Mouse (Mus musculus): ENCODE data around the gene Dhdh.
A peak's percentile ranks its signal among the peaks of the same experiment; 100 is the strongest.
"Not testable (repeated sequence)": the region's sequence is repeated elsewhere in the genome, so short reads cannot be mapped to it uniquely, and the experiment has no call there.

Dhdh gene

DNA sequence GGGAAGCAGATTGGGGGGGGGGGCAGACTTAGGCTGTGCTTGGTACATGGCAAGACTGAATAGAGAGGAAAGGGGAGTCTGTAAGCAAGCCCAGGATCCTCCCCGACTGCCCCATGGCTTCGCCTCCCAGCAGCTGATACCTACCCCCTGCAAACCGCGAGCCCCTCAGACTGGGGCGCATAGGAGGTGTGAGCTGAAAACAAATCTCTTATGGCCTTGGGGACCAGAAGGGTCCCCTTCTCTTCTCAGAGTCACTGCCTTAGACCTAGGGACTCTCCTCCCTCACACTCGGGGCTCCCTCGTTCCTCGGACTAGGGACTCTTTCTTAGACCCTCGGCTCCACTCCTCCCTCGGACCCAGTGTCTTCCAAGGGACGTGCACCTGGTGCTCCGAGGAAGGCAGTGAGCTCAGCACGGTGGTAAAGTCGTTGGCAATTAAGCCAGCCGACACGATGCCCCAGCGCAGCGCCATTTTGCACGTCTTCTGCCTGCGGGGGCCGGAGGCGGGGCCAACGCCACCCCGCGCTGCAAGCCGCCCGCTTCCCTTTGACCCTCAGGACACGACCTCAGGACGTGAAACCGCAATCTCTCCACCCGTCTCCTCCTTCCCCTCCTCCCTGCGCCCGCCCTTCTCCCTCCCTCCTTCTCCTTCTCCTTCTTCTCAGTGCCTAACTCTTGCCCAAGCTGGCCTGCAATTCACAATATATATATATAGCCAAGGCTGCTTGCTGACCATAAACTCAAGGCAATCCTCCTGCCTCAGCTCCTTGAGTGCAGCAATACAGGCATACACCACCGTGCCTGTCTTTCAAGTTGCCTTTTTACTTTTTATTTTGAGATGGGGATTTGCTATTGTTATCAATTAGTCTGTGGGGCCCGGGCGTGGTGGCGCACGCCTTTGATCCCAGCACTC, at the start of gene Dhdh:
Gene Dhdh (minus strand): TSS at position 513 of the 912 bp plus-strand sequence.
- DNase-seq (ENCODE audit: low spot score in 2 of 2) = peak; percentile 60 to 82

DNA sequence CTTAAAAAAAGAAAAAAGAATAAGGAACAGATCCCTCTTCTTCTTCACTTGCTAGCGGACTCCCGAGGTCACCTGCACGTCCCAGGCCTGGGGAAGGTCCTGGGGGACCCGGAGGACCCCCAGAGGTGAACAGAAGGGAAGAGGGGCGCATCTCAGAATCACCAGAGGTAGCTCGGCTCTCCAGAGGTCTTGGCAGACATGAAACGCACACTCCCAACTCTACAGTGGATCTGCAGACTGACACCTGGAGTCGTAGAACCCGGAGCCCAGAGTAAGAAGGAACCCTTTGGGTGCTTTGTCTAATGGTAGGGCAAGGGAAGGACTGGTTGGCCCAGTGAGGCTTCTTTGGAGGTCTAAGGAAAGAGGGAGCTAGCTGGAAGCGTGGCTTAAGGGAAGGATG, 49.0 kb upstream of the Dhdh start:
- DNase-seq (ENCODE audit: low spot score in 2 of 2) = no peak

DNA sequence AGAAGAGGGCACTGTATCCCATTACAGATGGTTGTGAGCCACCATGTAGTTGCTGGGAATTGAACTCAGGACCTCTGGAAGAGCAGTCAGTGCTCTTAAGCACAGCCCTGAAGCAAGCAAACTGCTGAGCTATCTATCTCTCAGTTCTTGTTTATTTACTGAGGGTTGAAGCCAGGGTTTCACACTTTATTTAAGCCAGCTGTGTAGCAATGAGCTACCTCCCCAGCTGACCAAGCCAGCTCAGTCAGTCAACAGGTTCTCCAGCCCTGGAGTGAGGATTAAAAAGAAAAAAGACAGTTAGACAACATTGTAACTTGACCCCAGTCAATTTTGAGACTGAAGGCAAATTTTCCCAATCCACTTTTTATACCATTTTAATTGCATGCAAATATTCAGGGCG, 47.1 kb upstream of the Dhdh start:
- no peak for DNase-seq (ENCODE audit: low spot score in 2 of 2)

DNA sequence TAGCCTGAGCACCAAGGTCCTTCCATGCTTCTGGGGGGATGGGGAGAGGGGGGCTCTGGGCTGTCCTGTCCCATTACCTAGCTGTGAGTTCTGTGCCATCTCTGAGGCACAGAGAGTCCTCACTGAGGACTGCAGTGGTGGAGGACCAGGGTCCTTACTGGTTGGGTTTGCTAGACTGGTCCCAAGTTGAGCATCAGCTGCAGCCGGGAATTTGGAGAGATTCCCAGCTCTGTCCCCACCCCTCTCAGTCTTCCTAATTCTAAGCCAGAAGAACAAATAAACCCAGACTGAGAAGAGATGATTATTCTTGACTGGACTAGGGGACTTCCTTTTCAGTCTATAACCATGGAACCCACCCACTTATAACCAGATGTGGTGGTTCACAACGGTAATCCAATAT, 42.0 kb upstream of the Dhdh start:
- DNase-seq (ENCODE audit: low spot score in 2 of 2) = no peak

DNA sequence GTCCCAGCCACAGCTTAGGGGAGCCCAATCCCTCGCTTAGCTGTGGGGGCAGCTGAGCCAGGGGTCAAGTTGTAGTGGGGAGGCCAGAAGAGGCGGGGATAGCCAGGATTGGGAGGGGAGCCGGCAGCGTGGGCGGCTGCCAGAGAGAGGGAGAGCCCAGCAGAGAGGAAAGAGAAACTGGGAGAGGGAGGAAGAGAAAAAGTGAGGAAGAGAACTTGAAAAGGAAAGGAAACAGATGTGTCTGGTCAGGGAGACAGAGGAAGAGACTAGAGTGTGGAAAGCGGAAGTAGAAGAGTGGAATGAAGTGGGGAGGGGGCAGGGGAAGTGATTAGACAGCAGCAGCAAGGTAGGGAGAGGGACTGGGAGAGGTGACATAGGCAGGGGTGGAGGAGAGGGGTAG, 40.9 kb upstream of the Dhdh start:
- DNase-seq (ENCODE audit: low spot score in 2 of 2) = no peak

DNA sequence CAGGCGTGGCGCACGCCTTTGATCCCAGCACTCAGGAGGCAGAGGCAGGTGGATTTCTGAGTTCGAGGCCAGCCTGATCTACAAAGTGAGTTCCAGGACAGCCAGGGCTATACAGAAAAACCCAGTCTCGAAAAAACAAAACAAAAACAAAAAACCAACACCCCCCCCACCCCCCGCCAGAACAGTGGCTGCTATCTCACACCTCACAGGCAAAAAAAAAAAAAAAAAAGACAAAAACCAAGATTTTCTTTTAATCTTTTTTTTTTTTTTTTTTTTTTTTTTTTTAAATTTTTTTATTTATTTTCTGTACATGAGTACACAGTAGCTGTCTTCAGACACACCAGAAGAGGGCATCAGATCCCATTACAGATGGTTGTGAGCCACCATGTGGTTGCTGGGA, 38.6 kb upstream of the Dhdh start:
- not testable (repeated sequence) for DNase-seq (ENCODE audit: low spot score in 2 of 2)

DNA sequence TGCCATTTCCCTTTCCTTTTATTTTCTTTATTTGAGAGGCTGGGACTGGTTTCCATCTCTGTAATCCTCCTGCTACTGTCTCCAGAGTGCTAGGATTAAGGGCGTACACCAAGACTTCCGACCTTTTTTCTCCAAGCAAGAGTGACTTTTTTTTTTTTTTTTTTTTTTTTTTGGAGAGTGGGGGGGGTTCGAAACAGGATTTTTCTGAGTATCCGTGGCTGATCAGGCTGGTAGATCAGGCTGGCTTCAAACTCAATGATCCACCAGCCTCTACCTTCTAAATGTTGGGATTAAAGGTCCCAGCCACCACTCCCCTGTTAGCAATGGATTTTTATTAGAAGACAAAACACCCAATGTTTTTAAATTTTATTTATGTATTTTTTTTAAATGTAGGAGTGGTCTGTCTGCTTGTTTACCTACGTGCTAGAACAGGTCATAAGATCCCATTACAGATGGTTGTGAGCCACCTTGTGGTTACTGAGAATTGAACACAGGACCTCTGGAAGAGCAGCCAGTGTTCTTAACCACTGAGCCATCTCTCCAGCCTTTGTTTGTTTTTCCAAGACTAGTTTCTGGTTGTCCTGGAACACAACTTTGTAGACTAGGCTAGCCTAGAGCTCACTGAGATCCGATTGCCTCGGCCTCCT, 38.0 kb upstream of the Dhdh start:
- peak in 1 of 2 experiments; percentile 45 for DNase-seq (ENCODE audit: low spot score in 2 of 2)

DNA sequence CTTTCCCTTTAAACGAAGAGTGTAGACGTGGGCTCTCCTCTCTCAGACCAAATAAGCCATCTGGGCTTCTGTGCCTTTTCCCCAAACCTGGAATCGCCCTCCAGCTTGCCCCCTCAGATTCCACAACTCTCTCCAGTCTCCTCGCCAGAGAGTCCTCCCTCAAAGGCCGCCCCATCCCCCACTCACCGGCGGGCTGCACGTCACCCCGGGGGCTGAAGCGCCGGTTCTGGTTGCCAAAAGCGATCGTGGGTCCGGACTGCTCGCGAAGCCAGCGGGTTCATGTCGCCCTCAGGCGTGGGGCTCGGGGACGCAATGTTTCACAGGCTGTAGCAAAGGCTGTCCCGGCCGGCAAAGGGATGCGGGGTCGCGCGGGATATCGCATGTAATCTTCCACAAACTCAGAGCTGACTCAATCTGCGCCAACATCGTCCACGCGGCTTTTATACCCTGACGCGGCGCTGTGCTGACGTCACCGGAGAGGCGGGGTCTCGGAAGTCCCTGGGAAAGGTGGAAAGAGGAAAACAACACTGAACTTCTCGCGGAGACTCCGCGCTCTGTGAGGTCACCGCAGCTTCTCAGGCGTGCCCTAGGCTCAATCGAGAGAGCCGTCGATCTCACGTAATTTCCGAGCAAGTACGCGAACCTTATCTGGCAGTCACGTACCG, 37.3 kb upstream of the Dhdh start, which contains the start of the genes Ppp1r15a and Plekha4:
Gene Ppp1r15a (minus strand): TSS at position 460 of the 665 bp plus-strand sequence.
Gene Plekha4 (plus strand): TSS at position 522 of the 665 bp plus-strand sequence.
- DNase-seq (ENCODE audit: low spot score in 2 of 2) = peak; percentile 95 to 98

DNA sequence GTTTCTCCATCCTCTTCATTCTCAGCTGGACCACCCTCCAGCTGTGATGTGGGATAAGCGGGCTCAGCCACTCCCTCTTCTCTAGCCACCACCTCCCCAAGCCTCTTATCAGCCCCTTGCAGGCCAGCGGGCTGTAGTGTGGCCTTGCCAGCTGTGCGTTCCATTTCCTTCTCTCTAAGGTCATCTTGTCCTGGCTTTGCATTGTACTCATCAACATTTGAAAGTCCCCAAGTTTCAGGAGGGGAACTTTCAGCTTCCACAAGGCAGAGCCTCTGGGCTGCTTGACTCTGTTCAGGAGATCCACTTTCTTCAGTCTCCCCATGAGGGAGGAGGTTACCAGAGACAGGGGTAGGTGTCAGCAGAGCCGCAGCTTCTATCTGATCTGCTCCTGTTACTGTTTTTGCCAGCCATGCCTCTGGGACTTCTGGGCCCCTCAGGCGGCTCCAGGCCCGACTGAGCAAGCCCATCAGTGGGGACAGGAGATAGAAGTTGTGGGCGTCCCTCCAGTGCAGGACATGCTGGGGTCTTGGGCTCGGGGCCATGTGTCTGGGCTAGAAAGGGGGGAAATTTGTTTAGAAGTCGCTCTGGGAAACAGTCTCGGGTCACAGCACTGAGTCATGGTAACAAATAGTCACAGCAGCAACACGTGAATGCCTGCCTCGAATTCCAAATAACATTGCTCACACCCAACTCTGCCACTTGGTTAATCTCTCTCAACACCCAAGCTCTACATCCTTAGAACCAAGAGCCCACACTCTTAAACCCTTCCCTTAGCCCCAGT, 36.4 kb upstream of the Dhdh start:
- DNase-seq (ENCODE audit: low spot score in 2 of 2) = peak; percentile 83 to 86

DNA sequence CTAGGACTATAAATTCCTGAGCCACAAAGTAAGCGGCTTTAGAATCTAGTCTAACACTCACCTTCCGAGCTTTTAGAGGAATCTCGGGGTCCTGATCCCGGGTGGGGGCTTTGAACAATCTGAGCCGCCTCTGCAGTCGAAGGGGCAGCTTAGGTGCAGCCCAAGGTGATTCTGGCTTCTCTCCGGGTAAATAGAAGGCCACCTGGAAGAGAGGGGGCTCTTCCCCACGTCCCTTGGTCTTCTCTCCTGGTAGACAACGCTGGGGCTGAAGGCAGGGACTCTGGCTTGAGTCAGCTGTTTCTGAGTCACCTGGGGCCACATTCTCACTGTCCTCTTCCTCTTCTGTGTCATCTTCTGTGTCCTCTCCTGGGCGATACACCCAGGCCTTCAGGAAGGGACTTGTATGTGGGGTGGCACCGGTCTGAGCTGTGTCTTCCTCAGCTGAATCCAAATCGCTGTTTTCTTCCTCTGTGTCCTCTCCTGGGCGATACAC, 35.1 kb upstream of the Dhdh start:
- no peak for DNase-seq (ENCODE audit: low spot score in 2 of 2)

DNA sequence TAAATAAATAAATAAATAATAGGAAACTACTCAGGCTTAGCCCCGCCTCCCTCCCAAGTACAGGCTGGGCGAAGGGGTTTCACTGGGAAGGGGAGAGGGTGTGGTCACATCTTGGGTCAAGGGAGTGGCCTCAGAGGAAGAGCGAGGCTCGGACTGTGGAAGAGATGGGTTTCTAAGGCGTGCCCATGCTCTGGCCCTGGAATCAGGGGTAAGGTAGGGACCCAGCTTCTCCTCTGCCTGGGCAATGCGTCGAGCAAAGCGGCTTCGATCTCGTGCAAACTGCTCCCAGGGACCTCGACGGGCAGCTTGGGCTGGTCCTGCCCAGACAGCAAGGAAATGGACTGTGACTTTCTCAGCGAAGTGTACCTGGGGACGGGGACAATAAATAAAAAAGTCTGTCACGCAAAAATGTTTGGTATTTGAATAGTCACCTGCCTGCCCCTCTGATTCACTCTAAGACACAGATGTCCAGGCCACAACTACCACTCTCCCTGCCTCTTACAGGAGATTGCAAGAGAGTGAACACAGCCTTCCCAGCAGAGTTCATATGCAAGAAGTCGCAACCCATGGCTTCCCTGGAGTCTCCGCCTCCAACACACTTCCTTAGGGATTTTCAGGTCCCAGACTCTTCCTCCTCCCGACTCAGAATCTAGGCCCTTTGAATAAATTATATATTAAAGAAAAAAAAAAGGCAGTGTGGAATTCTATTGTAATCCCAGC, 34.5 kb upstream of the Dhdh start:
- peak in 1 of 2 experiments; percentile 41 for DNase-seq (ENCODE audit: low spot score in 2 of 2)

DNA sequence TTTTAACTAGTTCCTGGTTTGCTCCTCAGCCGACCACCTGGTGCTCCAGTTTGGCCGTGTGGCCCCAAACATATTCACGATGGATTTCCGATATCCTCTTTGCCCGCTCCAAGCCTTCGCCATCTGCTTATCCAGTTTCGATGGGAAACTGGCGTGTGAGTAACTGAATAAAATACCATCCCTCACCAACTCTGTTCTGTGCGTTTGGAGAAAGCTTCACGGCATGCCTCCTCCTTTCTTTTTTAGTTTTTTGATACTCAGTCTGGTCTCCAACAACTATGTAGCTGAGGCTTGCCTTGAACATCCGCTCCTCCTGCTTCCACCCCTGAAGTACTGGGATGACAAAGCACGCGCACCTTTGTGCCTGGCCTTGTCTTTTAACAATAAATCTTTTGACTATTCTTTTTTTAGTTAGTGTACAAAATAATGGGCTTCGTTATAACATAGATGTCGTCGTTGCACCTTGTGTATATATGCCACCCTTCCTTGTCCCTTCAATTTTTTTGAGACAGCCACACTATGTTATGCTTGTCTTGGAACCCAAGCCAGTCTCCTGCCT, 33.7 kb upstream of the Dhdh start:
- no peak for DNase-seq (ENCODE audit: low spot score in 2 of 2)

DNA sequence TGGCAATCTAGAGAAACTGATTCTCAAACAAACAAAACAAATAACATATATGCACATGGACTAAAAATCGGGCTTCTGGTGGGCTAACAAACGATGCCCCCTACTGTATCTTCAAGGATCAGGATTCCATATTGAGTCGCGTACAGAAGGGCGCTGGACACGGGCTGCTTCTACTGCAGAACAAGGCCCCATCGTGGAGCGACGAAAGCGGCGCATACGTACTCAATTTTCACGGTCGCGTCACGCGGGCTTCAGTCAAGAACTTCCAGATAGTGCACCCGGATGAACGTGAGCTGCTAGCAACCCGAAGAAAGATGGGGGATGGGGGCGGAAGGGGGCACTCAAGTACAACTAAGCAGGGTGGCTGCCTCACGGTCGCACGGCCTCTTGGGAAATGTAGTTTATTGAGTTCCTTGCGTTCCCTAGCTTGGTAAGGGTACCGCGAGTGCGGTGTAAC, 33.2 kb upstream of the Dhdh start:
- DNase-seq (ENCODE audit: low spot score in 2 of 2) = peak; percentile 82 to 88

DNA sequence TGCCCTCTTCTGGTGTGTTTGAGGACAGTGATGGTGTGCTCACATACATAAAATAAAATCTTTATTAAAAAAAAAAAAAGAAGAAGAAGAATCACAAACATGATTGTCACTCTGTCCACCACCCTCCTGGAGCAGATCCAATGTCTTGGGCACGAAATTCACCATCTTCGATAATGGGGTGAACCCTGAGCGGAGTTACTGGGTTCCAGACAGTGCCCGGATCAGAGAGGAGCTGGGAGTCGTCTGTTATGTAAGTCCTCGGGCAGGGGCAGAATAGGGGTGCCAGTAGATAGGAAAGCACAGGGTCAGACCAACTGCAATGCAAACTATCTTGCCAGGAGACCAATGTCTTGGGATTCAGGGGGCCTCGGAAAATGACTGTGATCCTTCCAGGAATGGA, 32.0 kb upstream of the Dhdh start:
- no peak for DNase-seq (ENCODE audit: low spot score in 2 of 2)

DNA sequence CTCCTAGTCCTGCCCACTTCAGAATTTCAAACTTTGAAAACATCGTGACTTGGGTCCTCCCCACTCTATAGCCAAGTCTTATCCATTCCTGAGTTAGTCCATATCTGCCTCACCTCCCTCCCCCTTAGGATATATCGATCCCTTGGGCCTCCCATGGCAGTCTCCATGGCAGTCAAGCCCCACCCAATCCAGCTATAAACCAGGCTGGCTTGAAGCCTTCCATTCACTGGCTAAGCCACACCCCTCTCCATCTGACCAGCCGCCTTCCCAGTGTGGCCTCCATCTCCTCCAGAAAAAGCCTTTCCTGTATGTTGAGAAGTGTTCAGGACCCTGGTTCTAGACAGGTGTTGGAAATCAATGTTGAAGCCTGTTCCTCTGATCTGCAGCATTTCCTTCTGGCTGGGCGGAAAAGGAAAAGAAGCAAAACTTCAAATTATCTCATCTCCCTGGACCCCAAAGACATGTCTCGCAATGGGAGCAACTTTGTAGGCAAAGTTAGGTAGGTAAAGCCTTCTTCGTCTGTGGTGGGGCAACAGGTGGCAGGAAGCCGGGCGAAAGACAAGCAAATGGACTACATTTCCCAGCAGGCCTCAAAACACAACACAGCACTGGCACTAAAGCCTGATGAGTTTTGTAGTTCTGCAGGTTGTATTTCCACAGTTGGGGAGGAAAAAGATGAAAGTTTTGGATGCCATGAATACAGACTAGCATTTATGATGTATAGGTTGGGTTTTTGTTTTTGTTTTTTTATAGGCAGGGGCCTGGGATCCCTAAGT, 30.9 kb upstream of the Dhdh start:
- DNase-seq (ENCODE audit: low spot score in 2 of 2) = no peak

DNA sequence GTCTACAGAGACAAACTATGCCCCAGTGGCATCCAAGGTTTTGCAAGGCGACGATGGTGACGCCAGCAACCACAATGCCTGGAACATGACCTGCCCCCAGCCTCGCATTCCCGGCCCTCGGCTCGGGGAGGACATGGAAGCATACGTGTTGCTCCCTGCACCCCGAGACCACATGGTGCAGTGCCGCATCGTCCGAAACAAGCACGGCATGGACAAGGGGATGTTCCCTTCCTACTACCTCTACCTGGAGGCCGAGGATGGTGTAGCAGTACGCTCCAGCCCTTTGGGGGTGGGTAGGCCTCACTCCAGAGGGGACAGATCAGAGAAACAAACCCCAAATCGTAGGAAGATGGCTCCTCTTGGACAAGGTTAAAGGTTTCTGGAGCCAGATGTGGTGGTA, 30.0 kb upstream of the Dhdh start:
- no peak for DNase-seq (ENCODE audit: low spot score in 2 of 2)

DNA sequence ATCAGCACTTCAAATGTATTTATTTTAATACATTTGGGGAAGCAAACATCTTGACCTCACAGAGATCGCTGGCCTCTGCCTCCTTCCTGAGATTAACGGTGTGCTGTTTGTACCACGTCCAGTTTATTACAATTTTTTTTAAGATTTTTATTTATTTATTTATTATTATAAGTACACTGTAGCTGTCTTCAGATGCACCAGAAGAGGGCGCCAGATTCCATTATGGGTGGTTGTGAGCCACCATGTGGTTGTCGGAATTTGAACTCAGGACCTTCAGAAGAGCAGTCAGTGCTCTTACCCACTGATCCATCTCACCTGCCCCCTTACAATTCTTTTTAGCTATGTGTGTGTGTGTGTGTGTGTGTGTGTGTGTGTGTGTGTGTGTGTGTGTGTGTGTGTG, 28.2 kb upstream of the Dhdh start:
- not testable (repeated sequence) for DNase-seq (ENCODE audit: low spot score in 2 of 2)

DNA sequence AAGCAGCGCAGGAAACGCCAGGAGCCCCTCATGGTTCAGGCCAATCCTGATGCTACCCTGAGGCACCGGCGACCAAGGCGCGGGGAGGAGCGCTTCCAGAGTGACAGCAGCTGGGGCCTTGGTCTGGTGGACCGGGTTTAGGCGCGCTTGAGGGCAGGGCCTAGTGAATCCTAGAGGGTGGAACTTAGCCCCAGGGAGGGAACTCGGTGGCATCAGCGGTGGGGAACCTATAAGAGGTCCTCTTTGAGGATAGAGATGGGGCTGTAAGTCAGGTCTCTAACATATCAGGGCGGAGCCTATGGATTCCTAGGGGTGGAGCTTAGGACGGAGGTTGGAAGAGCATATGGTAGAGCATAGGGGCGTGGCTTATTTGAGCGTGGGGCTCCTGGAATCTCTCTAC, 26.8 kb upstream of the Dhdh start:
- peak in 1 of 2 experiments; percentile 32 for DNase-seq (ENCODE audit: low spot score in 2 of 2)

DNA sequence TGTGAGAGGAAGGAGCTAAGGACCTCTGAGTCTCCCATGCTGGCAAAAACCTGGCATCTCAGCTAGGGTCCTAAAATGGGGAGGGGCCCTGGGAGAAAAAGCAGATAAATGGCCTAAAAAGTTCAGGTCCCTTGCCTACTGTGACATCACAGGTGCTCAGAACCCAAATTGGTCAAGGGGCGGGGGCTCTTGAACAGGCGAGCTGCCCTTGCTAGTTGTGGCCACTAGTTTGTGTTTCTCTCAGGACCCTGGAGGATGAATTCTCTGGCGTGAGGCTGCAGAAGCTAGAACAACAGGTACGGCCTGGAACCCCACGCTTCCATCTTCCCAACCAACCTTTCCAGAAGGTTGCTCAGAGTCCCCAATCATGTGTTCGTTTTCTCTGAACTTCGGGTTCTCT, 25.8 kb upstream of the Dhdh start:
- no peak for DNase-seq (ENCODE audit: low spot score in 2 of 2)

Measured in spleen, postnatal 4 days (tissue).